Mouse (Mus musculus) brain, embryonic 14.5 days (tissue): ENCODE measurements around the gene Eps8l1. TPM values are rescaled to one million over a fixed set of nuclear protein-coding genes. Genes with fewer than 3 reads are reported as not detected.
A peak's percentile ranks its signal among the peaks of the same experiment; 100 is the strongest.

Experiments
- DNase-seq: peaks from one replicate; pipeline ENCODE4 v3.0.0-alpha.2; 2011; ENCODE audit warnings: low read depth
- CTCF ChIP-seq: fragments of 200-500 bp; IDR thresholded peaks from 2 replicates; pipeline ENCODE4 v1.5.1; 2012; ENCODE audit warnings: inconsistent platforms, mild to moderate bottlenecking, moderate library complexity, borderline replicate concordance; ENCODE audit not compliant: insufficient read depth, insufficient read length; ENCODE audit errors: extremely low read depth
- POLR2A ChIP-seq: fragments of 200-500 bp; IDR thresholded peaks from 2 replicates; pipeline ENCODE4 v1.6.1; 2012; ENCODE audit warnings: mild to moderate bottlenecking, inconsistent platforms, borderline replicate concordance; ENCODE audit not compliant: poor library complexity, insufficient read depth, insufficient read length, severe bottlenecking; ENCODE audit errors: extremely low read depth
- polyA plus RNA-seq: library from polyadenylated mRNA; depleted of rRNA; stranded (reverse); fragments of >200 nt; gene quantifications from 2 replicates; pipeline ENCODE4 v1.2.3, GENCODE M21; 2012

Gene Eps8l1
- polyA plus RNA-seq, 1 experiment, result 6.9 TPM

- no peak for DNase-seq
- TF ChIP-seq POLR2A (no peak), CTCF (no peak)
Measured at GRCm38 (mm10) chr7:4504646-4505435, 44.4 kb downstream of the Eps8l1 start.

- no peak for DNase-seq
- TF ChIP-seq CTCF, result no peak
- no peak for TF ChIP-seq POLR2A
Measured at GRCm38 (mm10) chr7:4507220-4507619, 46.7 kb downstream of the Eps8l1 start.

GRCm38 (mm10) chr7:4508062-4508738 lies 47.7 kb downstream of the Eps8l1 start:
- DNase-seq, result no peak

GRCm38 (mm10) chr7:4508739-4509116 lies 48.3 kb downstream of the Eps8l1 start:
- TF ChIP-seq POLR2A, result no peak
- no peak for DNase-seq

More at GRCm38 (mm10) chr7:4508062-4508738, 47.7 kb downstream of the Eps8l1 start:
- TF ChIP-seq CTCF (peak; percentile 41; the same call in 1 of the 2 replicates), POLR2A (no peak)

GRCm38 (mm10) chr7:4509863-4510608 lies 49.6 kb downstream of the Eps8l1 start:
- TF ChIP-seq CTCF (peak; percentile 83), POLR2A (no peak)

GRCm38 (mm10) chr7:4511489-4512224 lies 51.2 kb downstream of the Eps8l1 start:
- DNase-seq, result no peak
- no peak for TF ChIP-seq POLR2A

More at GRCm38 (mm10) chr7:4509863-4510608, 49.6 kb downstream of the Eps8l1 start:
- peak; percentile 88 for DNase-seq

- DNase-seq, result peak; percentile 35
- TF ChIP-seq CTCF, result peak; percentile 83
- no peak for TF ChIP-seq POLR2A
Measured at GRCm38 (mm10) chr7:4513236-4513635, 52.8 kb downstream of the Eps8l1 start.

GRCm38 (mm10) chr7:4513829-4514712 lies 53.6 kb downstream of the Eps8l1 start:
- peak; percentile 32 for DNase-seq
- TF ChIP-seq POLR2A (no peak), CTCF (no peak)

- no peak for TF ChIP-seq POLR2A
- no peak for DNase-seq
Measured at GRCm38 (mm10) chr7:4515853-4516252, 55.4 kb downstream of the Eps8l1 start.

GRCm38 (mm10) chr7:4516332-4517050 lies 56.0 kb downstream of the Eps8l1 start, which contains the start of gene Tnnt1:
TSS of gene Tnnt1 (minus strand) at chr7:4516382.
- TF ChIP-seq CTCF (no peak), POLR2A (no peak)
- peak; percentile 32 for DNase-seq
